Mouse (Mus musculus): ENCODE results near the gene Retreg1. TPM values are rescaled to one million over a fixed set of nuclear protein-coding genes. Genes with fewer than 3 reads are reported as not detected.

Retreg1 gene
- total RNA-seq (2021): 24.3 and 26.7 TPM in 2 replicates
- long read RNA-seq, experiment 1, transcript Retreg1-205 (7 exons, 3,200 nt): major isoform, 5 of 24 reads
- long read RNA-seq, experiment 1, partial matches to known transcripts: 0 of 24 reads
- long read RNA-seq, experiment 1, other reads (novel, unspliced or antisense): 14 of 24 reads
- long read RNA-seq, experiment 2, transcript Retreg1-205 (7 exons, 3,200 nt): major isoform, 5 of 23 reads
- long read RNA-seq, experiment 2, transcript Retreg1-203 (7 exons, 2,783 nt): major isoform, 5 of 23 reads
- long read RNA-seq, experiment 2, partial matches to known transcripts: 3 of 23 reads
- long read RNA-seq, experiment 2, other reads (novel, unspliced or antisense): 9 of 23 reads

GRCm38 (mm10) chr15:25843086-25843991 lies at the start of gene Retreg1:
Retreg1 (plus strand) TSS chr15:25843180.
- peak; percentile 88 for DNase-seq

- no peak for DNase-seq
Observed at GRCm38 (mm10) chr15:25794123-25794522, 48.9 kb upstream of the Retreg1 start.

- DNase-seq: no peak
Observed at GRCm38 (mm10) chr15:25795496-25795895, 47.5 kb upstream of the Retreg1 start.

- DNase-seq: peak; percentile 77
Observed at GRCm38 (mm10) chr15:25796353-25796752, 46.6 kb upstream of the Retreg1 start.

- DNase-seq: no peak
Observed at GRCm38 (mm10) chr15:25797179-25797578, 45.8 kb upstream of the Retreg1 start.

- no peak for DNase-seq
Observed at GRCm38 (mm10) chr15:25797888-25798287, 45.1 kb upstream of the Retreg1 start.

- no peak for DNase-seq
Observed at GRCm38 (mm10) chr15:25801726-25802125, 41.3 kb upstream of the Retreg1 start.

GRCm38 (mm10) chr15:25802194-25802593 lies 40.8 kb upstream of the Retreg1 start:
- DNase-seq: no peak

GRCm38 (mm10) chr15:25803111-25803510 lies 39.9 kb upstream of the Retreg1 start:
- DNase-seq: no peak

GRCm38 (mm10) chr15:25805336-25806110 lies 37.5 kb upstream of the Retreg1 start:
- DNase-seq: peak; percentile 89

- DNase-seq: no peak
Observed at GRCm38 (mm10) chr15:25806363-25806762, 36.6 kb upstream of the Retreg1 start.

GRCm38 (mm10) chr15:25806878-25807277 lies 36.1 kb upstream of the Retreg1 start:
- DNase-seq: no peak

- no peak for DNase-seq
Observed at GRCm38 (mm10) chr15:25808677-25809460, 34.1 kb upstream of the Retreg1 start.

- no peak for DNase-seq
Observed at GRCm38 (mm10) chr15:25809669-25810068, 33.3 kb upstream of the Retreg1 start.

- DNase-seq: peak; percentile 25
Observed at GRCm38 (mm10) chr15:25811834-25812250, 31.1 kb upstream of the Retreg1 start.

- no peak for DNase-seq
Observed at GRCm38 (mm10) chr15:25812479-25812878, 30.5 kb upstream of the Retreg1 start.

GRCm38 (mm10) chr15:25814535-25814934 lies 28.4 kb upstream of the Retreg1 start:
- no peak for DNase-seq

- DNase-seq: no peak
Observed at GRCm38 (mm10) chr15:25817191-25817590, 25.8 kb upstream of the Retreg1 start.

GRCm38 (mm10) chr15:25821981-25822380 lies 21.0 kb upstream of the Retreg1 start:
- DNase-seq: no peak

- DNase-seq: no peak
Observed at GRCm38 (mm10) chr15:25822656-25823055, 20.3 kb upstream of the Retreg1 start.

- no peak for DNase-seq
Observed at GRCm38 (mm10) chr15:25826531-25826961, 16.4 kb upstream of the Retreg1 start.
